ENCODE assay signal across 14 mouse cellular contexts in genomic region chr13:60481946-60482345, GRCm38 (mm10).
"Had no signal": no experiment of that assay in that cellular context is flagged by ENCODE, and none has a peak within 500 bp of the region (broad histone marks: within the 10 kb centered on the region; RNA-seq: fewer than 3 reads in every experiment).

No protein-coding gene starts in this region.

- H3K36me3 ChIP-seq: liver, embryonic 13.5 days; midbrain, embryonic 10.5 days; midbrain, embryonic 15.5 days had no signal

- H3K9ac ChIP-seq: liver, embryonic 13.5 days; midbrain, embryonic 15.5 days had no signal

- H3K4me3 ChIP-seq: left cerebral cortex, adult 2 months; liver, embryonic 13.5 days; megakaryocyte, embryonic 14.5 days; midbrain, embryonic 10.5 days; midbrain, embryonic 15.5 days had no signal

- H3K27ac ChIP-seq: left cerebral cortex, adult 2 months; liver, embryonic 13.5 days; midbrain, embryonic 10.5 days; midbrain, embryonic 15.5 days had no signal

- DNase-seq: kidney, postnatal 14 days; layer of hippocampus, postnatal 36 days; liver, embryonic 13.5 days; lung, adult 2 months; lung, postnatal 10 days; lung, postnatal 36 days; thymus, adult 18-20 months; thymus, postnatal 36 days had no signal

- ATAC-seq: inflammation-experienced regulatory T-cells, adult 6 months; intestine, embryonic 16.5 days; midbrain, embryonic 15.5 days had no signal

- H3K4me2 ChIP-seq: midbrain, embryonic 15.5 days had no signal

- H3K9me3 ChIP-seq: midbrain, embryonic 15.5 days had no signal
